Mouse (Mus musculus) erythroblast, embryonic 14.5 days (primary cell): ENCODE results near the gene Pmm2.

ENCODE experiments used
- GATA1 ChIP-seq: IDR thresholded peaks from 2 replicates; pipeline ENCODE4 v1.6.1; 2012; ENCODE audit warnings: low read length, inconsistent platforms, mixed read lengths
- TAL1 ChIP-seq: IDR thresholded peaks from 3 replicates; pipeline ENCODE4 v1.6.1; 2012; ENCODE audit warnings: low read length, inconsistent platforms, mixed read lengths

GRCm38 (mm10) chr16:8699556-8699955, 62.1 kb downstream of the Pmm2 start:
- TF ChIP-seq GATA1 (no peak), TAL1 (no peak)
